Mouse (Mus musculus) thymus, adult 2 months (tissue): ENCODE data around the gene Pde3a.

Source experiments
- CTCF ChIP-seq: fragments of 200-500 bp; IDR thresholded peaks from 2 replicates; pipeline ENCODE4 v1.5.1; 2012; ENCODE audit warnings: mild to moderate bottlenecking, control low read depth, low read length, moderate library complexity, borderline replicate concordance; ENCODE audit not compliant: control insufficient read depth, poor library complexity, insufficient read depth; ENCODE audit errors: extremely low read depth
- POLR2A ChIP-seq: fragments of 200-500 bp; IDR thresholded peaks from 2 replicates; pipeline ENCODE4 v1.6.1; 2012; ENCODE audit warnings: mild to moderate bottlenecking, low read length, control low read depth, moderate library complexity; ENCODE audit not compliant: control insufficient read depth, poor library complexity, insufficient read depth; ENCODE audit errors: extremely low read depth

- no peak for TF ChIP-seq POLR2A
- no peak for TF ChIP-seq CTCF
Measured at GRCm38 (mm10) chr6:141250296-141250629, 1.2 kb downstream of the Pde3a start.
